Mouse (Mus musculus): Measurements from ENCODE around the gene Itgav. TPM values are rescaled to one million over a fixed set of nuclear protein-coding genes. Genes with fewer than 3 reads are reported as not detected.

Itgav gene
- total RNA-seq (2015) (36.2 and 37.9 TPM in 2 replicates), total RNA-seq (2017) (23.8 and 51.5 TPM in 2 replicates)

- ATAC-seq (ENCODE audit: poor library complexity, severe bottlenecking) = peak; percentile 92
These were observed at the start of gene Itgav for GRCm38 (mm10) chr2:83723921-83724826. TSS of gene Itgav (plus strand) at chr2:83724397.

- ATAC-seq (ENCODE audit: poor library complexity, severe bottlenecking) = no peak
These were observed 49.8 kb upstream of the Itgav start for GRCm38 (mm10) chr2:83674421-83674820.

- no peak for ATAC-seq (ENCODE audit: poor library complexity, severe bottlenecking)
These were observed 49.3 kb upstream of the Itgav start for GRCm38 (mm10) chr2:83674896-83675295.

- ATAC-seq (ENCODE audit: poor library complexity, severe bottlenecking) = no peak
These were observed 48.5 kb upstream of the Itgav start for GRCm38 (mm10) chr2:83675681-83676080.

GRCm38 (mm10) chr2:83676226-83676870 lies 47.8 kb upstream of the Itgav start:
- ATAC-seq (ENCODE audit: poor library complexity, severe bottlenecking) = no peak

GRCm38 (mm10) chr2:83681332-83681731 lies 42.9 kb upstream of the Itgav start:
- no peak for ATAC-seq (ENCODE audit: poor library complexity, severe bottlenecking)

GRCm38 (mm10) chr2:83681785-83682184 lies 42.4 kb upstream of the Itgav start:
- ATAC-seq (ENCODE audit: poor library complexity, severe bottlenecking) = no peak

- no peak for ATAC-seq (ENCODE audit: poor library complexity, severe bottlenecking)
These were observed 41.9 kb upstream of the Itgav start for GRCm38 (mm10) chr2:83682282-83682681.

- ATAC-seq (ENCODE audit: poor library complexity, severe bottlenecking) = no peak
These were observed 40.3 kb upstream of the Itgav start for GRCm38 (mm10) chr2:83683731-83684519.

GRCm38 (mm10) chr2:83684691-83685090 lies 39.5 kb upstream of the Itgav start:
- no peak for ATAC-seq (ENCODE audit: poor library complexity, severe bottlenecking)

GRCm38 (mm10) chr2:83690372-83690771 lies 33.8 kb upstream of the Itgav start:
- ATAC-seq (ENCODE audit: poor library complexity, severe bottlenecking) = no peak

GRCm38 (mm10) chr2:83692651-83693545 lies 31.3 kb upstream of the Itgav start:
- no peak for ATAC-seq (ENCODE audit: poor library complexity, severe bottlenecking)

GRCm38 (mm10) chr2:83694061-83694460 lies 30.1 kb upstream of the Itgav start:
- no peak for ATAC-seq (ENCODE audit: poor library complexity, severe bottlenecking)

GRCm38 (mm10) chr2:83695345-83696247 lies 28.6 kb upstream of the Itgav start:
- ATAC-seq (ENCODE audit: poor library complexity, severe bottlenecking) = peak; percentile 27; the same call in 1 of the 2 replicates

- ATAC-seq (ENCODE audit: poor library complexity, severe bottlenecking) = peak; percentile 53; the same call in 1 of the 2 replicates
These were observed 25.7 kb upstream of the Itgav start for GRCm38 (mm10) chr2:83698484-83698883.

GRCm38 (mm10) chr2:83699324-83699723 lies 24.9 kb upstream of the Itgav start:
- no peak for ATAC-seq (ENCODE audit: poor library complexity, severe bottlenecking)

GRCm38 (mm10) chr2:83700667-83701066 lies 23.5 kb upstream of the Itgav start:
- ATAC-seq (ENCODE audit: poor library complexity, severe bottlenecking) = no peak

GRCm38 (mm10) chr2:83702411-83702810 lies 21.8 kb upstream of the Itgav start:
- no peak for ATAC-seq (ENCODE audit: poor library complexity, severe bottlenecking)

GRCm38 (mm10) chr2:83705580-83706158 lies 18.5 kb upstream of the Itgav start:
- peak; percentile 40; the same call in 1 of the 2 replicates for ATAC-seq (ENCODE audit: poor library complexity, severe bottlenecking)

Data from megakaryocyte, adult 5-6 weeks (primary cell).